Mouse (Mus musculus): ENCODE data around the gene Pde6c. TPM values are rescaled to one million over a fixed set of nuclear protein-coding genes. Genes with fewer than 3 reads are reported as not detected.
A peak's percentile ranks its signal among the peaks of the same experiment; 100 is the strongest.

Gene Pde6c
- polyA plus RNA-seq, 1 experiment = not detected

- H3K27me3 ChIP-seq (ENCODE audit: control insufficient read depth, insufficient read depth, low read length) = no peaks in the 10 kb centered on the region; the same call in 1 of the 2 replicates
- 69% methylated on average over 6 of the region's 6 CpGs for WGBS
- H3K4me1 ChIP-seq (ENCODE audit: control insufficient read depth, insufficient read depth, insufficient read length) = no peaks in the 10 kb centered on the region
- H3K27ac ChIP-seq (ENCODE audit: insufficient read depth, low read length) = no peak overlapping the region
- H3K4me3 ChIP-seq (ENCODE audit: extremely low read depth, insufficient read depth, insufficient read length) = no peak overlapping the region
- no peaks in the 10 kb centered on the region for H3K36me3 ChIP-seq (ENCODE audit: control insufficient read depth, insufficient read depth, low read length)
- no peak for DNase-seq (ENCODE audit: low read depth in 1 of 2, low spot score in 2 of 2)
- no peak for TF ChIP-seq CTCF (IDR thresholded peaks at IDR 0.05; ENCODE audit: extremely low read depth, insufficient read depth, insufficient read length, insufficient replicate concordance)
- no peak for TF ChIP-seq POLR2A (IDR thresholded peaks at IDR 0.05; ENCODE audit: low read depth, low read length)
Measured at GRCm38 (mm10) chr19:38134806-38135205, 2.2 kb downstream of the Pde6c start.

GRCm38 (mm10) chr19:38143540-38144271 is 11.1 kb downstream of the Pde6c start:
- no peaks in the 10 kb centered on the region for H3K36me3 ChIP-seq (ENCODE audit: control insufficient read depth, insufficient read depth, low read length)
- peak in 1 of 2 experiments; percentile 22 for DNase-seq (ENCODE audit: low read depth in 1 of 2, low spot score in 2 of 2)
- peaks cover 6% of the 10 kb centered on the region; the same call in 1 of the 2 replicates for H3K4me1 ChIP-seq (ENCODE audit: control insufficient read depth, insufficient read depth, insufficient read length)
- H3K27ac ChIP-seq (ENCODE audit: insufficient read depth, low read length) = peak overlapping the region; percentile 64; the same call in 1 of the 2 replicates
- no peaks in the 10 kb centered on the region for H3K27me3 ChIP-seq (ENCODE audit: control insufficient read depth, insufficient read depth, low read length)
- no peak for TF ChIP-seq POLR2A (IDR thresholded peaks at IDR 0.05; ENCODE audit: low read depth, low read length)
- TF ChIP-seq CTCF (IDR thresholded peaks at IDR 0.05; ENCODE audit: extremely low read depth, insufficient read depth, insufficient read length, insufficient replicate concordance) = no peak
- 15% methylated on average over 4 of the region's 4 CpGs for WGBS
- H3K4me3 ChIP-seq (ENCODE audit: extremely low read depth, insufficient read depth, insufficient read length) = no peak overlapping the region

GRCm38 (mm10) chr19:38156243-38156642 is 23.7 kb downstream of the Pde6c start:
- no peak for DNase-seq (ENCODE audit: low read depth in 1 of 2, low spot score in 2 of 2)
- no peaks in the 10 kb centered on the region for H3K27me3 ChIP-seq (ENCODE audit: control insufficient read depth, insufficient read depth, low read length)
- H3K4me3 ChIP-seq (ENCODE audit: extremely low read depth, insufficient read depth, insufficient read length) = no peak overlapping the region
- WGBS = 88% methylated on average over 1 of the region's 1 CpGs
- no peaks in the 10 kb centered on the region for H3K36me3 ChIP-seq (ENCODE audit: control insufficient read depth, insufficient read depth, low read length)
- H3K27ac ChIP-seq (ENCODE audit: insufficient read depth, low read length) = no peak overlapping the region
- no peaks in the 10 kb centered on the region for H3K4me1 ChIP-seq (ENCODE audit: control insufficient read depth, insufficient read depth, insufficient read length)
- TF ChIP-seq CTCF (IDR thresholded peaks at IDR 0.05; ENCODE audit: extremely low read depth, insufficient read depth, insufficient read length, insufficient replicate concordance) (no peak), POLR2A (IDR thresholded peaks at IDR 0.05; ENCODE audit: low read depth, low read length) (no peak)

DNA sequence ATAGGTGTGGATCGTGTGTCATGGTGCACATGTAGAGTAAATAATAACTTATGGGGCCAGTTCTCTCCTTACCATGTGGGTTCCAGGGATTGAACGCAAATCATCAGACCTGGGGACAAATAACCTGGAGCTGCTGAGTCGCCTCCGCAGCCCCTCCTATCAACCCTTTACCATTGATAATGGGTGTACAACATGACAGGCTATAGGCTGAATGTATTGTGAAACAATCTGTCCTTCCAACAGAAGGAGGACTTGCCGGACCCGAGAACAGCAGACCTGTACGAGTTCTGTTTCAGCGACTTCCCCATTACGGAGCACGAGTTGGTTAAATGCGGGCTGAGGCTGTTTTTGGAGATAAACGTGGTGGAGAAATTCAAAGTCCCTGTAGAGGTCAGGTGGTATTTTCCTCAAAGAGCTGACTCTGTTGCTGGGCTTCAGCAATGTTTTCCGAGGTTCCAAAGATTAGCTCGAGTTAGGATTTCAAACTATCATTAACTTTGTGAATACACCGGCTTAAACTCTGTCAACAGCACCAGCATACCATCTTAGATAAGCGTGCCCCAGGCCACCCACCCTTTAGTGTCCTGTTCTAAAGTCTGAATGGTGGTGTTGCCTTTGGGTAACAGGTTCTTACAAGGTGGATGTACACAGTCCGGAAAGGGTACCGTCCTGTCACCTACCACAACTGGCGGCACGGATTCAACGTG is 29.2 kb downstream of the Pde6c start:
- Histone ChIP-seq H3K4me3 (ENCODE audit: extremely low read depth, insufficient read depth, insufficient read length) (no peak overlapping the region), H3K27me3 (ENCODE audit: control insufficient read depth, insufficient read depth, low read length) (no peaks in the 10 kb centered on the region), H3K4me1 (ENCODE audit: control insufficient read depth, insufficient read depth, insufficient read length) (no peaks in the 10 kb centered on the region), H3K36me3 (ENCODE audit: control insufficient read depth, insufficient read depth, low read length) (no peaks in the 10 kb centered on the region), H3K27ac (ENCODE audit: insufficient read depth, low read length) (no peak overlapping the region)
- TF ChIP-seq POLR2A (IDR thresholded peaks at IDR 0.05; ENCODE audit: low read depth, low read length) (no peak), CTCF (IDR thresholded peaks at IDR 0.05; ENCODE audit: extremely low read depth, insufficient read depth, insufficient read length, insufficient replicate concordance) (no peak)
- DNase-seq (ENCODE audit: low read depth in 1 of 2, low spot score in 2 of 2) = no peak
- WGBS = 85% methylated on average over 21 of the region's 21 CpGs

GRCm38 (mm10) chr19:38164633-38165032 is 32.1 kb downstream of the Pde6c start:
- 43% methylated on average over 2 of the region's 2 CpGs for WGBS
- DNase-seq (ENCODE audit: low read depth in 1 of 2, low spot score in 2 of 2) = no peak
- no peaks in the 10 kb centered on the region for H3K36me3 ChIP-seq (ENCODE audit: control insufficient read depth, insufficient read depth, low read length)
- no peak overlapping the region for H3K4me3 ChIP-seq (ENCODE audit: extremely low read depth, insufficient read depth, insufficient read length)
- no peaks in the 10 kb centered on the region for H3K4me1 ChIP-seq (ENCODE audit: control insufficient read depth, insufficient read depth, insufficient read length)
- no peaks in the 10 kb centered on the region for H3K27me3 ChIP-seq (ENCODE audit: control insufficient read depth, insufficient read depth, low read length)
- TF ChIP-seq POLR2A (IDR thresholded peaks at IDR 0.05; ENCODE audit: low read depth, low read length) (no peak), CTCF (IDR thresholded peaks at IDR 0.05; ENCODE audit: extremely low read depth, insufficient read depth, insufficient read length, insufficient replicate concordance) (no peak)
- H3K27ac ChIP-seq (ENCODE audit: insufficient read depth, low read length) = no peak overlapping the region

- 95% methylated on average over 9 of the region's 9 CpGs for WGBS
- H3K27ac ChIP-seq (ENCODE audit: insufficient read depth, low read length) = no peak overlapping the region
- no peak for DNase-seq (ENCODE audit: low read depth in 1 of 2, low spot score in 2 of 2)
- no peak for TF ChIP-seq POLR2A (IDR thresholded peaks at IDR 0.05; ENCODE audit: low read depth, low read length)
- TF ChIP-seq CTCF (IDR thresholded peaks at IDR 0.05; ENCODE audit: extremely low read depth, insufficient read depth, insufficient read length, insufficient replicate concordance) = no peak
- H3K27me3 ChIP-seq (ENCODE audit: control insufficient read depth, insufficient read depth, low read length) = no peaks in the 10 kb centered on the region
- no peaks in the 10 kb centered on the region for H3K4me1 ChIP-seq (ENCODE audit: control insufficient read depth, insufficient read depth, insufficient read length)
- no peak overlapping the region for H3K4me3 ChIP-seq (ENCODE audit: extremely low read depth, insufficient read depth, insufficient read length)
- H3K36me3 ChIP-seq (ENCODE audit: control insufficient read depth, insufficient read depth, low read length) = peaks cover 8% of the 10 kb centered on the region
Measured at GRCm38 (mm10) chr19:38179675-38180074, 47.1 kb downstream of the Pde6c start.

Measured in spleen, adult 2 months (tissue).